Mouse (Mus musculus) CD4-positive helper T cell, adult 2 months (primary cell): Measurements from ENCODE around the gene Trim15.

ENCODE experiments used
- DNase-seq: peaks from one replicate; pipeline ENCODE4 v3.0.0-alpha.2; 2012; ENCODE audit warnings: low read depth, missing footprints, low spot score

The Trim15 gene

DNA sequence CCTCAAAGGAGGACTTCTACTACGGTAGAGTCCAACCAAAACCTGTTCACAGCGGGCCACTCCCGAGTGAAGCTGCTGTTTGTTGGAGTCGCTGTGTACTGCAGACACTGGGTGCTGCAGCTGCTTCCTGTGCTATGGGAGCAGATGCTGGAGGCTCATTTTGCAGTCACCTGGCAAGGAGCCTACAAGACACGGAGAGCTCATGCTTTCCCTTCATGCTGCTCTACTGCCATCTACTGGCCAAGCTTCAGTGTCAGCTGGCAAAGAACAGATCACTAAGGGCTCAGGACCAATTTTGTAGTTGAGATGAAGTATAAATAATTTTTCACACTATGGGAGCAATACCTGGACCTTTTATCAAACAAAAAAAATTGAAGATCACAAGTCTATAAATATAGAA is 41.0 kb downstream of the Trim15 start:
- DNase-seq = peak; percentile 86

GRCm38 (mm10) chr17:36825525-36825924 is 41.5 kb downstream of the Trim15 start:
- peak; percentile 71 for DNase-seq

GRCm38 (mm10) chr17:36824005-36824404 is 43.0 kb downstream of the Trim15 start:
- peak; percentile 73 for DNase-seq

- DNase-seq = no peak
Measured at GRCm38 (mm10) chr17:36811871-36812270, 55.1 kb downstream of the Trim15 start, which contains the start of gene H2-M10.6. Gene H2-M10.6 (plus strand): TSS chr17:36812171.
